Mouse (Mus musculus) T-cell, adult 2 months (primary cell): ENCODE measurements around the gene Gm8212.
"Not testable (repeated sequence)": the region's sequence is repeated elsewhere in the genome, so short reads cannot be mapped to it uniquely, and the experiment has no call there.

Source experiments
- DNase-seq: peaks from one replicate; pipeline ENCODE4 v3.0.0; 2022; ENCODE audit warnings: low spot score

Gene Gm8212

DNA sequence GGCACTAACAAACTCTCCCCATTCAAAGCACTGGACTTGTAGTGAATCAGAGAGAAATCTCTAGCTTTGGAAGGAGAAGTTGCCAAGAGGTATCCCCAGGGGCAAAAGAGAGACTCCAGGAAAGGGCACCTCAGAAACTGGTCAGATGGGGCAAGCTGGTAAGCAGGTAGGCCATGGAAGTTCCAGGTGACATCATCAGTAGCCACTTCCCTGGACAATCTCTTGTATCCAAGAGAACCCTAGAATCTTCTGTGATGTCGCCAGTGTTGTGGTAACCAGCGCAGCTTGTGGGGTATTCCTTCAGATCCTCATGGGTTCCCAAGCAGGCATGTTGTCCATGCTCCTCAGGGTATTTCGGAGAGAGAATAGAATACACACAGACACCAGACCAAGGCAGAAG lies at the start of gene Gm8212:
TSS of gene Gm8212 (plus strand) at position 301 of the 400 bp plus-strand sequence.
- not testable (repeated sequence) for DNase-seq

DNA sequence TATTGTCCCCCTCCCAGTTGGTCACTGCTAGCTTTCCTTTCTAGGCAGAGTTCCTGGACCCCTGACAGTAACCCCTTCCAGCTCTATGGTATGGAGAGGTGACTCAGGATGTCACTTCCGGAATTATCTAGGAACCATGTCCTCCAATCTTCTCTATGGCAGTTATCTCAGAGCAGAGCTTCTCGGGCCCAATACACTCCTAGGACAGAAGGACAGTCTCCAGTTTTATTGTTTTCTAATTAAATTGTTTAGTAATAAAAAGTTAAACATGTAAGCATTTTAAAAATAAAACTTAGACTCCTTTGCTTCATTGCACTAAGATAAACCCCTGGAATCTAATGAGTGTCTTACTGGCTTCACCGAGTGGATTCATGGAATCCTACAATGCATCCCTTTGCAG lies 15.7 kb downstream of the Gm8212 start, which contains the start of gene 4930503E14Rik:
TSS of gene 4930503E14Rik (minus strand) at position 101 of the 400 bp plus-strand sequence.
- DNase-seq, result not testable (repeated sequence)

DNA sequence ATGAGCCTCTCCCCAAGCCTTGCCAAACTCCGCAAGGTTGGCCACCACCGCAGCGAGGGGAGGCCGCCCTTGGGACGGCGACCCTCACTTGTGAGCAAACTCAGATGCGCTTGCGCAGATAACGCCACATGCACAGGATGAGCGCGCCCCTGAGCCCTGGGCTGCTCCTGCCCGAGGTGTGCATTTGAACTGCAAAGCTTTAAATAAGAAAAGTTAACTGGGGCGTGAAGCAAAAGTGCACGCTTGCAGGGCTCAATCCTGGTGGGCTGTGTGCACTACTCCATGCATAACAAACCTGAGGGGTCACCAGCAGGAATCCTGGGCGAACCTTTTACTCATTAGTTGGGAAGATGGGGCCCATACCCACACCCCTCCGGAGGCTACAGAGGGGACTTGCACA lies 50.6 kb downstream of the Gm8212 start:
- no peak for DNase-seq
